Mouse (Mus musculus) kidney, embryonic 16.5 days (tissue): ENCODE data around the gene Sh2d1b2. TPM values are rescaled to one million over a fixed set of nuclear protein-coding genes. Genes with fewer than 3 reads are reported as not detected.

Source experiments
- ATAC-seq: fragments of 200-750 bp; cut with Nextera tagmentation; 2 replicates; pipeline ENCODE4 v1.8.0; 2017; ENCODE audit warnings: moderate TSS enrichment; ENCODE audit not compliant: low FRiP score, low TSS enrichment
- H3K27ac ChIP-seq: fragments of 300-500 bp; sonication (generic); 2 replicates; pipeline ENCODE4 v1.5.1; 2014; ENCODE audit warnings: low read length
- H3K27me3 ChIP-seq: fragments of 300-500 bp; sonication (generic); 2 replicates; pipeline ENCODE4 v1.6.1; 2014; ENCODE audit warnings: low read length, control low read depth, mixed read lengths; ENCODE audit not compliant: insufficient read depth
- H3K36me3 ChIP-seq: fragments of 300-500 bp; sonication (generic); 2 replicates; pipeline ENCODE4 v1.6.1; 2014; ENCODE audit warnings: low read length, control low read depth, mixed read lengths; ENCODE audit not compliant: insufficient read depth
- H3K4me1 ChIP-seq: fragments of 300-500 bp; sonication (generic); 2 replicates; pipeline ENCODE4 v1.6.1; 2014; ENCODE audit warnings: low read length, control low read depth, mixed read lengths; ENCODE audit not compliant: insufficient read depth
- H3K4me2 ChIP-seq: fragments of 300-500 bp; sonication (generic); replicated peaks from 2 replicates; pipeline ENCODE4 v1.6.1; 2014; ENCODE audit warnings: low read depth, low read length
- H3K4me3 ChIP-seq: fragments of 300-500 bp; sonication (generic); 2 replicates; pipeline ENCODE4 v1.5.1; 2014; ENCODE audit warnings: mild to moderate bottlenecking, low read length
- H3K9ac ChIP-seq: fragments of 300-500 bp; sonication (generic); replicated peaks from 2 replicates; pipeline ENCODE4 v1.6.1; 2014; ENCODE audit warnings: low read length
- H3K9me3 ChIP-seq: fragments of 300-500 bp; sonication (generic); 2 replicates; pipeline ENCODE4 v1.6.1; 2016; ENCODE audit warnings: low read length, control low read depth
- WGBS: fragments of 180-500 bp; shearing (Covaris S2); extraction: QIAGEN DNeasy Blood & Tissue Kit; methylation state at CpG from one replicate; pipeline ENCODE4 v1.1.7; 2014; 5-methylcytosine and 5-hydroxymethylcytosine counted together
- polyA plus RNA-seq: library from polyadenylated mRNA; unstranded; fragments of >200 nt; fragmentation: Nextera tagmentation; extraction: Ambion mirVana; gene quantifications from 2 replicates; pipeline ENCODE4 v1.2.1, GENCODE M21; 2015

Gene Sh2d1b2
- polyA plus RNA-seq, 1 experiment from 2014 or later, result not detected

GRCm38 (mm10) chr1:170270281-170270680 is 37.7 kb downstream of the Sh2d1b2 start:
- 75% methylated on average over 6 of the region's 6 CpGs for WGBS

GRCm38 (mm10) chr1:170270696-170271095 is 38.1 kb downstream of the Sh2d1b2 start:
- 64% methylated on average over 4 of the region's 4 CpGs for WGBS
- Histone ChIP-seq H3K36me3 (no peaks in the 10 kb centered on the region), H3K4me1 (no peaks in the 10 kb centered on the region)

More at GRCm38 (mm10) chr1:170270281-170270680, 37.7 kb downstream of the Sh2d1b2 start:
- Histone ChIP-seq H3K9me3 (peaks cover 8% of the 10 kb centered on the region; the same call in 1 of the 2 replicates), H3K27ac (no peak overlapping the region), H3K4me3 (no peak overlapping the region), H3K4me2 (no peak overlapping the region), H3K27me3 (no peaks in the 10 kb centered on the region), H3K9ac (no peak overlapping the region), H3K36me3 (no peaks in the 10 kb centered on the region), H3K4me1 (no peaks in the 10 kb centered on the region)
- ATAC-seq, result no peak

DNA sequence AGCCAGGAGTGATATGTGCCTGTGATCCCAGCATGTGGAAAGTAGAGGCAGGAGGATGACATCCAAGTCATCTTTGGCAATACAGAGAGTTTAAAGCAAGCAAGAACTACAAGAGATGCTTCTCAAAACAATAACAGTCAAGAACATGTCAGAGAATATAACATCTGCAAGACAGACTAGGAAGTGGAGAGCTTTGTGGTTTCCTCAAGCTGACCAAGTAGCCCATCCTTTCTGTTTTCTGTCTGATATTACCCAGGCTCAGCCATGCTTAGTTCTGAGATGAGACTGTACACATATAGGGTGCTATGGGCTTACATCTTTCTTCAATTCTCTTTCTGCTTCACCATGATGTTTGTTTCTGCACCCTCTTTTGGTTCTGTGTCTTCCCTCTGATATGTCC is 40.7 kb downstream of the Sh2d1b2 start:
- Histone ChIP-seq H3K9ac (no peak overlapping the region), H3K27me3 (no peaks in the 10 kb centered on the region), H3K4me1 (no peaks in the 10 kb centered on the region), H3K36me3 (no peaks in the 10 kb centered on the region), H3K4me3 (no peak overlapping the region), H3K4me2 (no peak overlapping the region), H3K27ac (no peak overlapping the region), H3K9me3 (peaks cover 4% of the 10 kb centered on the region)
- no peak for ATAC-seq

More at GRCm38 (mm10) chr1:170270696-170271095, 38.1 kb downstream of the Sh2d1b2 start:
- ATAC-seq, result no peak
- no peak overlapping the region for H3K27ac ChIP-seq
- peaks cover 11% of the 10 kb centered on the region for H3K9me3 ChIP-seq
- H3K4me3 ChIP-seq, result no peak overlapping the region
- H3K9ac ChIP-seq, result no peak overlapping the region
- no peak overlapping the region for H3K4me2 ChIP-seq
- no peaks in the 10 kb centered on the region for H3K27me3 ChIP-seq

DNA sequence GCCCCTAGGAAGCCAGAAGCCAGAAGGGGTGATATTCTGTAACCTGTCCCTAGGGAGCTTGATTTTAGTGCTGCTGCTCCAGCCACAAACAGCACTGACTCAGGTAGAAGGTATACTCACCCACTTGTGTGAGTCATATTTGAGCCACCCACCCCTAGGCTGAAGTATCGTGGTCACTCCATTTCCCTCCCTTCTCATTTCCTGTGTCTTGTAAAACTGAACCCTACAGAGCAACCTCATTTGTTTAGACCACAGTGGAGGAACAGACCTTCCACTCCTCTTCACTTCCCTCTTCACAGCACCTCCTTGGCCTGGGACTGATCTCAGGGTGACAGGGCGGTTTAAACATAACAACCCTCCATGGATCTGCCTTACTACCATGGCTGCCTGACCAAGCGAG is 44.5 kb downstream of the Sh2d1b2 start, which contains the start of gene Sh2d1b1:
Gene Sh2d1b1 (plus strand): TSS at position 305 of the 400 bp plus-strand sequence.
- Histone ChIP-seq H3K4me3 (no peak within 1 kb of the TSS), H3K4me1 (no peaks in the 10 kb centered on the region), H3K9ac (no peak within 1 kb of the TSS), H3K36me3 (no peaks in the 10 kb centered on the region), H3K27ac (no peak within 1 kb of the TSS), H3K9me3 (peaks cover 4% of the 10 kb centered on the region), H3K27me3 (no peaks in the 10 kb centered on the region), H3K4me2 (no peak within 1 kb of the TSS)
- WGBS, result 62% methylated on average over 2 of the region's 3 CpGs
- ATAC-seq, result no peak

GRCm38 (mm10) chr1:170282415-170283129 is 50.0 kb downstream of the Sh2d1b2 start:
- H3K4me2 ChIP-seq, result no peak overlapping the region
- 72% methylated on average over 4 of the region's 4 CpGs for WGBS

DNA sequence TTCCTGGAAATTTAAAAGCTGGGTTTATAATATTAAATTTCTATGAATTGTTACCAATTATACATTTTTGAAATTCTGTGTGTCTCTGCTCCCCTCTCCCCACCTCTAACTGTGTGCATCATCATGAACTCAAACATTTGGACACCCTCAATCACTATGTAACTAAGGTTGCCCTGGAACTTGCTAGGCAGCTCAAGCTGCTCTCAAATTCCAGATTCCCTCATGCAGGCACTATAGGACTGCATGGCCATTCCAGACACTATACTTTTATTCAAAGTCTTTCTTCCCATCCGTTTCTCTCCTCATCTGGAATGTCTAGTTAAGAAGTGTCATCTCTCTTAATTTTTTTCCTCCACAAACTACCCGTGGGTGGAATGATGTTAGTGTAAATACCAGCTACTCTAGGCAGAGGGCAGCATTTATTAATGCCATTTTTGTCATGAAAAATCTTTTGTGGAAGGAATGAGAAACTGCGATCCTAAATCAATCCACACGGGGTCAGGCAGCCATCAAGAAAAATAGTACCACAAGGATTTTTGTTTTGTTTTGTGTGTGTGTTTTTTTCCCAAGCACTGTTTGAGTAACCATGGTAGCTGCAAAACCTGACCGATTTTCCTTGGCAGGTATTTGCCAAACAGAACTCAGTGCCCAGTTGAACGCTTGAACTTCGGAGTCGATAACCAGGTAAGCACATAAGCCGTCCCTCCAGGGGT is 59.8 kb downstream of the Sh2d1b2 start:
- Histone ChIP-seq H3K9ac (0 out of 2 replicates have a peak overlapping the region, but pooled peaks have one; percentile 26), H3K4me3 (no peak overlapping the region), H3K9me3 (peaks cover 4% of the 10 kb centered on the region; the same call in 1 of the 2 replicates), H3K27ac (no peak overlapping the region), H3K36me3 (no peaks in the 10 kb centered on the region), H3K4me1 (0 out of 2 replicates have a peak, but pooled peaks cover 3% of the 10 kb centered on the region), H3K27me3 (no peaks in the 10 kb centered on the region), H3K4me2 (peak overlapping the region; percentile 26; the same call in 1 of the 2 replicates)
- ATAC-seq, result peak; percentile 39; the same call in 1 of the 2 replicates
- WGBS, result 42% methylated on average over 9 of the region's 9 CpGs

More at GRCm38 (mm10) chr1:170282415-170283129, 50.0 kb downstream of the Sh2d1b2 start:
- H3K27ac ChIP-seq, result no peak overlapping the region
- H3K4me1 ChIP-seq, result no peaks in the 10 kb centered on the region
- no peaks in the 10 kb centered on the region for H3K9me3 ChIP-seq
- H3K27me3 ChIP-seq, result no peaks in the 10 kb centered on the region
- no peak overlapping the region for H3K4me3 ChIP-seq
- H3K36me3 ChIP-seq, result no peaks in the 10 kb centered on the region
- no peak for ATAC-seq
- H3K9ac ChIP-seq, result no peak overlapping the region

DNA sequence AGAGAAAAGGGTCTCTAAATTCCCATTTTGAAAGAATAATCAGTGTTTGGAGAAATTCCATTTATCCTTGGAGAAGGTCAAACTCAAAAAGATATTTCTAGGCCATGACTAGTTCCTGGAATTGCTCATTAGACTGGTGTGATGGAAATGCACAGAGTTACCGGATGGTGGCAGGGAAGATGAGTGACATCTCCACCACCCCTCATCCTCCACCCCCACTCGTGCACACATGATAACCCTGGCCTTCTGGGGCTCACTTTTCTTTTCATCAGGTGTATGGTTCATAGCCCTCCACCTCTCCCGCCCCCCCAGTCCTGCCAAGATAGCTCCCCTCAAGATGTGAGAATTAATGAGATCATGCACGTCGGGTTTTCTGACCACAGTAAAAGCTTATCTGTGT is 60.7 kb downstream of the Sh2d1b2 start:
- Histone ChIP-seq H3K9me3 (peaks cover 4% of the 10 kb centered on the region; the same call in 1 of the 2 replicates), H3K27ac (no peak overlapping the region), H3K4me2 (no peak overlapping the region), H3K4me1 (0 out of 2 replicates have a peak, but pooled peaks cover 3% of the 10 kb centered on the region), H3K27me3 (no peaks in the 10 kb centered on the region), H3K4me3 (no peak overlapping the region), H3K36me3 (no peaks in the 10 kb centered on the region), H3K9ac (no peak overlapping the region)
- WGBS, result 76% methylated on average over 5 of the region's 5 CpGs
- ATAC-seq, result no peak

DNA sequence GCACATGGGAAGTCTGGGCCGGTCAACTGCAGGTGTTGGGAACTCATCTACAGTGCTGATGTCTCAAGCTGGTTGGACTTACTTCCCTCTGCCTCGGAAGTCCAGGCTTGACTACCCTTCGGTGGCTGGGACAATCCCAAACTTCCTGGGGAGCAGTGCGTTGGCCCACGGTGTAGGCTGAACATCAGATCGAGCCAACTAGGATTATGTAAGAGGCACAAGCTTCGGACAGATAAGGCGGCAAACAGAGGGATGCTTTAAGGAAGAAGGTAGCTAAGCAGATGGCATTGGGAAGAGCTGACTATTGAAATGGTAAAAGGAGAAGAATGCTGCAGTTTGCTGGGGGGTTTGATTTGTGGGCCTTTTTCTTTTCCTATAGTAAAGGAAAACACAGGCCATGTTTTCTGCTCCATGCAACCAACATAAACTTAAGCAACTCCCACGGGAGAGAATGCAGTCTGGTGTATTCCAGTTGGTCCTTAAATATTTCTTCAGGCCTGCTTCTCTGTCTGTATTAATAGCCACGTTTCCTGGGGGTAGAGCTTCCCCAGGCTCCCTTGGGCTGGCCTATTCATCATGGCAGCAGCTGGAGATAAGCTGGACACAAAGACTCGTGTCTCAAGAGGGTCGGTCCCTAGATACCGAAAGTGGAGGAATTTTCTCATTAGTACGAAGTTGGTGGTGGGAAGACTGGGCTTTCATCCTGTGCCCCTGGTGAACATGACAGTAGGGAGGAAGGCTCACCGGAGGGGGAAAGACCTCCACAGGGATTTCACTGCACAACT is 62.4 kb downstream of the Sh2d1b2 start:
- no peaks in the 10 kb centered on the region for H3K27me3 ChIP-seq
- no peak for ATAC-seq
- H3K27ac ChIP-seq, result no peak overlapping the region
- no peak overlapping the region for H3K9ac ChIP-seq
- no peaks in the 10 kb centered on the region for H3K36me3 ChIP-seq
- peaks cover under 1% of the 10 kb centered on the region; the same call in 1 of the 2 replicates for H3K9me3 ChIP-seq
- H3K4me3 ChIP-seq, result no peak overlapping the region
- H3K4me2 ChIP-seq, result no peak overlapping the region
- H3K4me1 ChIP-seq, result peaks cover 8% of the 10 kb centered on the region; the same call in 1 of the 2 replicates
- WGBS, result 83% methylated on average over 15 of the region's 15 CpGs

- no peak overlapping the region for H3K9ac ChIP-seq
- H3K27ac ChIP-seq, result no peak overlapping the region
- H3K9me3 ChIP-seq, result no peaks in the 10 kb centered on the region
- H3K4me3 ChIP-seq, result no peak overlapping the region
- no peaks in the 10 kb centered on the region for H3K27me3 ChIP-seq
- H3K4me1 ChIP-seq, result peaks cover 4% of the 10 kb centered on the region; the same call in 1 of the 2 replicates
- WGBS, result 35% methylated on average over 4 of the region's 4 CpGs
- no peak overlapping the region for H3K4me2 ChIP-seq
- ATAC-seq, result peak; percentile 73; the same call in 1 of the 2 replicates
- no peaks in the 10 kb centered on the region for H3K36me3 ChIP-seq
Measured at GRCm38 (mm10) chr1:170299496-170299895, 66.9 kb downstream of the Sh2d1b2 start.
